Mouse (Mus musculus) spleen, adult 2 months (tissue): ENCODE measurements around the gene Fam171a1. TPM values are rescaled to one million over a fixed set of nuclear protein-coding genes. Genes with fewer than 3 reads are reported as not detected.

ENCODE experiments used
- DNase-seq, 2 experiments: peaks; one replicate each; pipeline versions ENCODE4 v3.0.0 to v3.0.0-alpha.2; 2012 to 2021; ENCODE audit warnings: low spot score in 2 of 2, low read depth in 1 of 2
- H3K27ac ChIP-seq: fragments of 200-500 bp; 2 replicates; pipeline ENCODE4 v1.5.1; 2012; ENCODE audit warnings: low read length, inconsistent platforms; ENCODE audit not compliant: insufficient read depth
- H3K27me3 ChIP-seq: fragments of 200-500 bp; 2 replicates; pipeline ENCODE4 v1.6.1; 2012; ENCODE audit warnings: mild to moderate bottlenecking, moderate library complexity, low read length, inconsistent platforms; ENCODE audit not compliant: control insufficient read depth, insufficient read depth
- H3K36me3 ChIP-seq: fragments of 200-500 bp; 2 replicates; pipeline ENCODE4 v1.6.1; 2012; ENCODE audit warnings: mild to moderate bottlenecking, low read length, inconsistent platforms; ENCODE audit not compliant: control insufficient read depth, insufficient read depth
- H3K4me1 ChIP-seq: fragments of 200-500 bp; 2 replicates; pipeline ENCODE4 v1.6.1; 2011; ENCODE audit warnings: inconsistent platforms; ENCODE audit not compliant: control insufficient read depth, insufficient read depth, insufficient read length
- H3K4me3 ChIP-seq: fragments of 200-500 bp; 2 replicates; pipeline ENCODE4 v1.5.1; 2011; ENCODE audit warnings: mild to moderate bottlenecking, inconsistent platforms; ENCODE audit not compliant: insufficient read depth, insufficient read length; ENCODE audit errors: extremely low read depth
- CTCF ChIP-seq: fragments of 200-500 bp; IDR thresholded peaks from 2 replicates; pipeline ENCODE4 v1.5.1; 2011; ENCODE audit warnings: mild to moderate bottlenecking, inconsistent platforms; ENCODE audit not compliant: insufficient read depth, insufficient read length, insufficient replicate concordance; ENCODE audit errors: extremely low read depth
- POLR2A ChIP-seq: fragments of 200-500 bp; IDR thresholded peaks from 2 replicates; pipeline ENCODE4 v1.6.1; 2011; ENCODE audit warnings: low read depth, low read length, inconsistent platforms
- WGBS: fragments of 180-500 bp; shearing (Covaris S2); methylation state at CpG from one replicate; pipeline ENCODE4 v1.1.7; 2018; 5-methylcytosine and 5-hydroxymethylcytosine counted together
- polyA plus RNA-seq: library from polyadenylated mRNA; depleted of rRNA; stranded (reverse); fragments of >200 nt; gene quantifications from 2 replicates; pipeline ENCODE4 v1.2.3, GENCODE M21; 2012

Fam171a1 gene
- polyA plus RNA-seq, 1 experiment: 4.5 TPM

- Histone ChIP-seq H3K4me1 (peaks cover 8% of the 10 kb centered on the region; the same call in 1 of the 2 replicates), H3K27ac (no peak overlapping the region), H3K4me3 (no peak overlapping the region), H3K27me3 (peaks cover 7% of the 10 kb centered on the region; the same call in 1 of the 2 replicates), H3K36me3 (no peaks in the 10 kb centered on the region)
- DNase-seq: no peak
- TF ChIP-seq POLR2A (no peak), CTCF (no peak)
- WGBS: 42% methylated on average over 4 of the region's 4 CpGs
Measured at GRCm38 (mm10) chr2:3119371-3119935, 5.4 kb downstream of the Fam171a1 start.

- Histone ChIP-seq H3K36me3 (no peaks in the 10 kb centered on the region), H3K4me3 (no peak overlapping the region), H3K27me3 (peaks cover 7% of the 10 kb centered on the region; the same call in 1 of the 2 replicates), H3K27ac (no peak overlapping the region), H3K4me1 (peaks cover 8% of the 10 kb centered on the region; the same call in 1 of the 2 replicates)
- TF ChIP-seq POLR2A (no peak), CTCF (no peak)
- WGBS: 81% methylated on average over 4 of the region's 4 CpGs
- no peak for DNase-seq
Measured at GRCm38 (mm10) chr2:3122571-3122970, 8.5 kb downstream of the Fam171a1 start.

- WGBS: 82% methylated on average over 4 of the region's 4 CpGs
- no peaks in the 10 kb centered on the region for H3K27me3 ChIP-seq
Measured at GRCm38 (mm10) chr2:3127256-3127883, 13.3 kb downstream of the Fam171a1 start.

GRCm38 (mm10) chr2:3128344-3128871 is 14.4 kb downstream of the Fam171a1 start:
- no peaks in the 10 kb centered on the region for H3K27me3 ChIP-seq
- no peak for DNase-seq
- WGBS: 81% methylated on average over 4 of the region's 4 CpGs
- H3K36me3 ChIP-seq: no peaks in the 10 kb centered on the region
- no peak overlapping the region for H3K4me3 ChIP-seq
- no peak overlapping the region for H3K27ac ChIP-seq
- H3K4me1 ChIP-seq: no peaks in the 10 kb centered on the region
- TF ChIP-seq CTCF: no peak
- no peak for TF ChIP-seq POLR2A

More at GRCm38 (mm10) chr2:3127256-3127883, 13.3 kb downstream of the Fam171a1 start:
- Histone ChIP-seq H3K36me3 (no peaks in the 10 kb centered on the region), H3K27ac (no peak overlapping the region), H3K4me1 (no peaks in the 10 kb centered on the region), H3K4me3 (no peak overlapping the region)
- no peak for TF ChIP-seq CTCF
- TF ChIP-seq POLR2A: no peak
- DNase-seq: no peak

GRCm38 (mm10) chr2:3128910-3129309 is 14.9 kb downstream of the Fam171a1 start:
- no peak overlapping the region for H3K27ac ChIP-seq

GRCm38 (mm10) chr2:3132473-3132872 is 18.4 kb downstream of the Fam171a1 start:
- H3K4me1 ChIP-seq: no peaks in the 10 kb centered on the region
- no peaks in the 10 kb centered on the region for H3K27me3 ChIP-seq
- DNase-seq: no peak
- no peaks in the 10 kb centered on the region for H3K36me3 ChIP-seq
- TF ChIP-seq CTCF (no peak), POLR2A (no peak)
- WGBS: 92% methylated on average over 9 of the region's 9 CpGs
- H3K27ac ChIP-seq: no peak overlapping the region
- H3K4me3 ChIP-seq: no peak overlapping the region

More at GRCm38 (mm10) chr2:3128910-3129309, 14.9 kb downstream of the Fam171a1 start:
- no peak for TF ChIP-seq POLR2A
- TF ChIP-seq CTCF: no peak
- Histone ChIP-seq H3K4me1 (no peaks in the 10 kb centered on the region), H3K27me3 (no peaks in the 10 kb centered on the region), H3K4me3 (no peak overlapping the region), H3K36me3 (no peaks in the 10 kb centered on the region)
- WGBS: 76% methylated on average over 2 of the region's 2 CpGs
- DNase-seq: no peak
